Mouse (Mus musculus): ENCODE data around the gene Ldhd.

Gene Ldhd

DNA sequence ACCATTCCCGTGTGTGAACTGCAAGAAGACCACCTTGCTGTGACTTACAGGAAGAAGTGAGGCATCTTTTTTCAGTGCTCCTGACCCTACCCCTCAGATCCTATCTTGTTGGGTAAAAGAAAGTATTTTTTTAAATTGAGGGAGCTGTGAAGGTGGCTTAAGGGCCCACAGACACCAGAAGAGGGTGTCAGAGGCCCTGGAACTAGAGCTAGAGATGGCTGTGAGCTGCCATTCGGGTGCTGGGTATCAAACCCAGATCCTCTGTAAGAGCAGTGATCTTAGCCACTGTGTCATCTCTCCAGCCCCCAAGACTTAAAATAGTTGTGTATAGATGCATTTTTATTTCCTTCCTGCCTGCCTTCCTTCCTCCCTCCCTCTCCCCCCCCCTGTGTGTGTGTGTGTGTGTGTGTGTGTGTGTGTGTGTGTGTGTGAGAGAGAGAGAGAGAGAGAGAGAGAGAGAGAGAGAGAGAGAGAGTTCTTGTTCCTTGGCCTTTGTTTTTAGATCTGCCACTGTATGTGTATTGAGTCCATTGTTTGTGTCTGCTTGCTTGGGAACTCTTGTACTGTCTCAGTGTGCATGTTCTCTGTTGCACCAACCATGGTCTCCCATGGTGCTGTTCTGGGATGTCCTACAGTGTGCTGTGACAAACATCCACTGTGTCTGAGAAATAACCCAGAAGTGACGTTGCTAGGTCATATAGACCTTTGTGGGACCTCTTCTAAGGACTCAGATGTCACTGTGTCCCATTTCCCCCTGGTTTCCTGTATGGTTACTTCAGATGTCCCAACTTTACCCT is 35.9 kb downstream of the Ldhd start:
- DNase-seq, result no peak

GRCm38 (mm10) chr8:111592390-111592910 is 37.7 kb downstream of the Ldhd start:
- no peak for DNase-seq

GRCm38 (mm10) chr8:111591176-111591575 is 39.0 kb downstream of the Ldhd start:
- DNase-seq, result no peak

DNA sequence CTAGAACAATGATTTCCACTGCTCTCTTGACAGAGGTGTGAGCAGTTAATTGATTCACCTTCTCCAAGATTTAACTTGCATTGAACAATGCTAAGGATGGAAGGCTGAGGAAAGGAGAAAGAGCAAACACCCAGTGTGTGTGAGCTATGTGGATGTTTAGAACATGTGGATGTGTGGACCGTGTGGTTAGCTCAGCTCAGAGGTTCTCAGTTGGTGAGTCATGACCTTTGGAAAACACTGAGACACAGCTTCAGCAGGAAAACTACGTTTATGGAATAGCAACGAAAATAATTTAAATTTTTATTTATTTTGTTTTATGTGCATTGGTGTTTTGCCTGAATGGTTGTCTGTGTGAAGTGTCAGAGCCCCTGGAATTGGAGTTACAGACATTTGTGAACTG is 40.0 kb downstream of the Ldhd start:
- no peak for DNase-seq

GRCm38 (mm10) chr8:111588336-111588735 is 41.8 kb downstream of the Ldhd start:
- DNase-seq, result no peak

GRCm38 (mm10) chr8:111587545-111588094 is 42.6 kb downstream of the Ldhd start:
- DNase-seq, result no peak

- no peak for DNase-seq
Observed at GRCm38 (mm10) chr8:111584946-111585345, 45.2 kb downstream of the Ldhd start.

DNA sequence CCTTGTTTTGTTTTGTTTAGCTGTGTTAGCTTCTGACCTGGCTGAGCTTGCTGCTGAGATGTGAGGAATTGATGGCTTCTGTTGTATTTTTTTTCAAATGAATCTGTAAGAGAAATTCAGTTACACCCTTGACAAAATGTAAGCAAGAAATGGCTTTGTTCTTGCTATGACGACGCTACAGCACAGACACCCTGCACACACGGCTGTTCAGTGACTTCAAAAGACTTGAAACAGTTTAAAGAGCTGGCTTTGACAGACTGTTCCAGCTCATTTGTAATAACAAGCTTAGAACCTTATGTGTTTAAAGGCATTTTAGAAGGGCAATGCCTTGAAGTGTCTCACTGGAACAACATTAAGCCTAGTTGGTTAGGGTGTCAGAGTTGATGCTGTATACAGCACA is 47.8 kb downstream of the Ldhd start:
- no peak for DNase-seq

- no peak for DNase-seq
Observed at GRCm38 (mm10) chr8:111580306-111580705, 49.9 kb downstream of the Ldhd start.

GRCm38 (mm10) chr8:111579318-111579717 is 50.9 kb downstream of the Ldhd start:
- DNase-seq, result no peak

DNA sequence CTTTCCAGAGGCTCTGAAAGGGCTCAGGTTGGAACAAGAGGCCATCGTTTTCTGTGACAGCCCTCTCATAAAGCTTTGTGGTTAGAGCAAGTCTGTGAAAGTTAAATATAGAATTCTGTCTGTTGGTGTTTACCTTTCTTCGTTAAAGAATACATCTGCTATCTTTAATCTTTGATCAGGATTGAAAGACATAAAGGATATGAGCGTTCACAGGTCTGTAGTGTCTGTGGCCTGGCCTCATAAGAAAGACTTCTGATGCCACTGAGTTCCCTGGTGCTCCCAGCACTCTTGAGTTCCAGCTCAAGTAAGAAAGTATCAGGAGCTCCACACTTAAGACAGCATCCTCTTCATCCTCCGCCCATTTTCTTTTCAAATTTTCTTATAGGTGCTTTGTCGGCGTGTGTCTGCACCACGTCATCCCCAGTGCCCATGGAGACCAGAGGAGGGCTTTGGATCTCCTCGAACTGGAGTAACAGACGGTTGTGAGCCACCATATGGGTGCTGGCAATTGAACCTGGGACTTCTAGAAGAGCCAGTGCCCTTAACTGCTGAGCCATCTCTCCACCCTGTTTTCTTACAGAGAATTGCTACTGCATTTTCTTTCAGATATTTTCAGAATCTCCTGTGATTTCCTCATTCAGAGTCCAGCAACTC is 52.2 kb downstream of the Ldhd start:
- no peak for DNase-seq

DNA sequence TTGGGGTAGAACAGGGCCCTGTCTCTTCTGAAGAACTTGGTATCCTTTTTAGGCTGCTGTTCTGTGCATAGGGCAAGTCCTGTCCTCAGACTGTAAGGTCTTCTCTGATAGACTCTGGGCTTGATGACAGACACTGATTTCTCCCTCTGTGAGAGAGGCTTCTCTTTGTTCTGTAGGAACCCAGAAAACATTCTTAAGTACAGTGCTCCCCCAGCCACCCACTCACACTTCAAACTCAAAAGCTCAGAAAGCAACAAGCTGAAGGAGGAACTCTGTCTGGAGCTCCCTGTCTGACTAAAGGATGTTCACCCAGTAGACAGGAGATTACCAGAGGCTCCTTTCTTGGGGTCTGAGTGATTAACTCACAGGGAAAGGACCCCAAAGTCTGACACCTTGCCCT is 53.7 kb downstream of the Ldhd start:
- DNase-seq, result no peak

DNA sequence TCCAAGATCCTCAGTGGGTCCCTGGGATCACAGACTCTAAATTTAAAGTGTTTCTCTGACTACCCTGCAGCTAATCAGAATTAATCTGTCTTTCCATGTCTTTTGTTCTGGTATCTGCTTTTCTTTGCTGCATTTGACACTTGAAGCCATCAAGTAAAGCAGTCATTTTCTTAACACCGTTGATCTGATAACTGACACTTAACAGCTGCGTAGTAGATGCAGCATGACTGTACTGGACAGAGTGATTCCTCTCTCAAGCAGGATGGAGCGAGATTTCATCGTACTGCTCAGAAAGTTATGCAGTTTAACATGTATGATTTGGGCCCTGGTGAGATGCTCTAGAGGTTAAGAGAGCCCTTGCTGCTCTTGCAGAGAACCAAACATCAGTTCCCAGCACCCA is 54.7 kb downstream of the Ldhd start:
- DNase-seq, result no peak

DNA sequence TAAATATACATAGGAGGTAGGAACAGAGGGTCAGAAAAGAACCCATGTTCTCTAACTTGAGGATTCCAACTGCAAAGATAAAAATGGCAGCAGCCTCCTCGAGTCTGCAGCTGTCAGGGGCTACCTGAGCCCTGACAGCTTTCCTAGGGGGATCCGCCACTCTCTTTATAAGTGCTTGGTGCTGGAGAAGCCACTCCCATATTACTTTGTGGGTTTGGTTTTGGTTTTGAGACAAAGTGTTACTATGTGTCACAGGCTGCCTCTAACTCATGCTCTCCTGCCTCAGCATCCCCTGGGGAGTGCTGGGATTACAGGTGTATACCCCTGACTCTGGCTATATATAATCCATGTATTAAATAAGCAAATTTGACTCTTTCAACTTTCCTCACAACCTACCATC is 56.2 kb downstream of the Ldhd start:
- no peak for DNase-seq
